Comparison of ENCODE assay signal across 7 mouse cellular contexts in genomic region chr16:17809711-17810110, GRCm38 (mm10). TPM values are rescaled to one million over a fixed set of nuclear protein-coding genes. Genes with fewer than 3 reads are reported as not detected.
DNase-seq lines count a peak whose midpoint lies in the region; ATAC-seq and TF ChIP-seq lines count a peak whose summit lies in the region.

No protein-coding gene starts in this region.

- 9% methylated on average over 7 of the region's 7 CpGs for WGBS in limb, embryonic 10.5 days
- 16% methylated on average over 7 of the region's 7 CpGs for WGBS in stomach, embryonic 14.5 days

- no peak overlapping the region for H3ac ChIP-seq in C2C12 (ENCODE audit: control insufficient read depth, insufficient read length, low read depth)

- H3K4me3 ChIP-seq in C2C12 (ENCODE audit: insufficient read depth, poor library complexity, severe bottlenecking) = no peak overlapping the region
- peak overlapping the region; percentile 31 for H3K4me3 ChIP-seq in limb, embryonic 10.5 days
- no peak overlapping the region for H3K4me3 ChIP-seq in stomach, embryonic 14.5 days (ENCODE audit: low read depth, low read length)

- no peak for TF ChIP-seq CTCF in C2C12 (IDR thresholded peaks at IDR 0.05; ENCODE audit: control insufficient read depth, insufficient read depth, insufficient read length)

- peaks cover 8% of the 10 kb centered on the region for H3K79me3 ChIP-seq in C2C12 (ENCODE audit: low read depth)

- H3K79me2 ChIP-seq in C2C12 (ENCODE audit: control insufficient read depth, insufficient read depth) = no peaks in the 10 kb centered on the region

- peaks cover 36% of the 10 kb centered on the region for H3K36me3 ChIP-seq in C2C12 (ENCODE audit: control insufficient read depth, insufficient read depth)
- peaks cover 39% of the 10 kb centered on the region for H3K36me3 ChIP-seq in limb, embryonic 10.5 days
- peaks cover 14% of the 10 kb centered on the region; the same call in 1 of the 2 replicates for H3K36me3 ChIP-seq in stomach, embryonic 14.5 days (ENCODE audit: control insufficient read depth, insufficient read depth, low read length)

- no peak overlapping the region for H3K9ac ChIP-seq in stomach, embryonic 14.5 days (replicated peaks; ENCODE audit: low read depth, low read length)

- ATAC-seq in common myeloid progenitor, adult 5-6 weeks (replicated peaks; ENCODE audit: low read depth, poor library complexity, severe bottlenecking) = peak; percentile 20; the same call in 1 of the 2 replicates
- ATAC-seq in stomach, embryonic 14.5 days (ENCODE audit: insufficient number of reproducible peaks, insufficient read depth, low FRiP score, low read depth) = no peak; the same call in 1 of the 2 replicates

- no peaks in the 10 kb centered on the region for H3K27me3 ChIP-seq in C2C12 (ENCODE audit: control insufficient read depth, insufficient read depth, insufficient read length)
- peaks cover 45% of the 10 kb centered on the region for H3K27me3 ChIP-seq in limb, embryonic 10.5 days (ENCODE audit: low read depth, poor library complexity, severe bottlenecking)
- H3K27me3 ChIP-seq in stomach, embryonic 14.5 days (ENCODE audit: control insufficient read depth, insufficient read depth, low read length) = 0 out of 2 replicates have a peak, but pooled peaks cover 3% of the 10 kb centered on the region

- peaks cover 61% of the 10 kb centered on the region for H3K4me1 ChIP-seq in limb, embryonic 10.5 days
- peaks cover 31% of the 10 kb centered on the region for H3K4me1 ChIP-seq in stomach, embryonic 14.5 days (ENCODE audit: control insufficient read depth, insufficient read depth, low read length)

- no peak overlapping the region for H3K4me2 ChIP-seq in stomach, embryonic 14.5 days (replicated peaks; ENCODE audit: low read depth, low read length)

- peak overlapping the region; percentile 91 for H3K27ac ChIP-seq in limb, embryonic 10.5 days
- H3K27ac ChIP-seq in stomach, embryonic 14.5 days (ENCODE audit: low read length) = peak overlapping the region; percentile 82

- DNase-seq in gastrocnemius, postnatal 4 days (ENCODE audit: low spot score in 2 of 2) = peak; percentile 71 to 87
- DNase-seq in limb, embryonic 10.5 days (ENCODE audit: low spot score) = peak; percentile 89
- no peak for DNase-seq in thymus, postnatal 36 days
- DNase-seq in thymus, postnatal 0 days (ENCODE audit: low spot score) = no peak

- no peaks in the 10 kb centered on the region for H3K9me3 ChIP-seq in limb, embryonic 10.5 days (replicated peaks)
- H3K9me3 ChIP-seq in stomach, embryonic 14.5 days (ENCODE audit: control insufficient read depth, low read depth, low read length) = no peaks in the 10 kb centered on the region

TF ChIP-seq in C2C12, 6 proteins besides CTCF, POLR2A, EP300 and RAD21:
- TF ChIP-seq USF1 (IDR thresholded peaks at IDR 0.05; ENCODE audit: low read depth) (no peak), MAX (IDR thresholded peaks at IDR 0.05) (peak; percentile 87), MYOD1 (IDR thresholded peaks at IDR 0.05; ENCODE audit: control insufficient read depth, insufficient read length, low read depth) (no peak), CEBPB (IDR thresholded peaks at IDR 0.05; ENCODE audit: low read depth) (no peak), MYOG (IDR thresholded peaks at IDR 0.05; ENCODE audit: control insufficient read depth, extremely low read depth, insufficient read length) (no peak)

RNA-seq across cellular contexts. Expression of gene Scarf2, which starts 12.6 kb away (rescaled TPM):
- 38.5 TPM for polyA plus RNA-seq in C2C12 (2012; fragmentation: generic; extraction: Trizol)
- not detected in 2 replicates for total RNA-seq in common myeloid progenitor, adult 5-6 weeks (2017)
- total RNA-seq in gastrocnemius, postnatal 4 days (2021) = 10 to 100 TPM; 33.7 to 37.3 TPM
- 16.8 and 24.5 TPM in 2 replicates for polyA plus RNA-seq in limb, embryonic 10.5 days (2016; fragmentation: Nextera tagmentation; extraction: Ambion mirVana)
- 17.8 and 23.3 TPM in 2 replicates for polyA plus RNA-seq in stomach, embryonic 14.5 days (2014; fragmentation: Nextera tagmentation; extraction: Ambion mirVana)
- 3.6 and 4.3 TPM in 2 replicates for polyA plus RNA-seq in thymus, postnatal 0 days (2015; fragmentation: Nextera tagmentation; extraction: Ambion mirVana)

RNA-seq across cellular contexts. Expression of gene B830017H08Rik, which starts 23.2 kb away (rescaled TPM):
- not detected for polyA plus RNA-seq in C2C12 (2012; fragmentation: generic; extraction: Trizol)
- not detected in 2 replicates for total RNA-seq in common myeloid progenitor, adult 5-6 weeks (2017)
- under 1 TPM in 1 of 2 experiments, not detected in 1; 0.25 TPM for total RNA-seq in gastrocnemius, postnatal 4 days (2021)
- polyA plus RNA-seq in limb, embryonic 10.5 days (2016; fragmentation: Nextera tagmentation; extraction: Ambion mirVana) = 0.55 and 0.61 TPM in 2 replicates
- polyA plus RNA-seq in stomach, embryonic 14.5 days (2014; fragmentation: Nextera tagmentation; extraction: Ambion mirVana) = not detected in 2 replicates
- polyA plus RNA-seq in thymus, postnatal 0 days (2015; fragmentation: Nextera tagmentation; extraction: Ambion mirVana) = not detected in 2 replicates

RNA-seq across cellular contexts. Expression of gene Car15, which starts 28.5 kb away (rescaled TPM):
- 0.66 TPM for polyA plus RNA-seq in C2C12 (2012; fragmentation: generic; extraction: Trizol)
- 5.4 TPM in 1 of 2 replicates, not detected in the other for total RNA-seq in common myeloid progenitor, adult 5-6 weeks (2017)
- under 1 TPM; 0.83 to 0.98 TPM for total RNA-seq in gastrocnemius, postnatal 4 days (2021)
- polyA plus RNA-seq in limb, embryonic 10.5 days (2016; fragmentation: Nextera tagmentation; extraction: Ambion mirVana) = 2.5 and 3.4 TPM in 2 replicates
- 2.4 and 3.4 TPM in 2 replicates for polyA plus RNA-seq in stomach, embryonic 14.5 days (2014; fragmentation: Nextera tagmentation; extraction: Ambion mirVana)
- 0.83 and 1.3 TPM in 2 replicates for polyA plus RNA-seq in thymus, postnatal 0 days (2015; fragmentation: Nextera tagmentation; extraction: Ambion mirVana)

RNA-seq across cellular contexts. Expression of gene Klhl22, which starts 50.3 kb away (rescaled TPM):
- 83.6 TPM for polyA plus RNA-seq in C2C12 (2012; fragmentation: generic; extraction: Trizol)
- 27.0 and 33.2 TPM in 2 replicates for total RNA-seq in common myeloid progenitor, adult 5-6 weeks (2017)
- total RNA-seq in gastrocnemius, postnatal 4 days (2021) = 10 to 100 TPM; 56.9 to 60.4 TPM
- polyA plus RNA-seq in limb, embryonic 10.5 days (2016; fragmentation: Nextera tagmentation; extraction: Ambion mirVana) = 70.4 and 81.3 TPM in 2 replicates
- polyA plus RNA-seq in stomach, embryonic 14.5 days (2014; fragmentation: Nextera tagmentation; extraction: Ambion mirVana) = 69.8 and 76.6 TPM in 2 replicates
- polyA plus RNA-seq in thymus, postnatal 0 days (2015; fragmentation: Nextera tagmentation; extraction: Ambion mirVana) = 27.6 and 30.2 TPM in 2 replicates

Comparison
In these comparisons a context has a peak if more than half of its experiments do, and no peak if none do; other contexts are left out.
1. DNase-seq: peak in gastrocnemius, postnatal 4 days (2 of 2) and limb, embryonic 10.5 days (single experiment); none in thymus, postnatal 36 days (0 of 2) and thymus, postnatal 0 days (single experiment).